19 mouse cellular contexts compared by ENCODE assay signal in the genomic region with DNA sequence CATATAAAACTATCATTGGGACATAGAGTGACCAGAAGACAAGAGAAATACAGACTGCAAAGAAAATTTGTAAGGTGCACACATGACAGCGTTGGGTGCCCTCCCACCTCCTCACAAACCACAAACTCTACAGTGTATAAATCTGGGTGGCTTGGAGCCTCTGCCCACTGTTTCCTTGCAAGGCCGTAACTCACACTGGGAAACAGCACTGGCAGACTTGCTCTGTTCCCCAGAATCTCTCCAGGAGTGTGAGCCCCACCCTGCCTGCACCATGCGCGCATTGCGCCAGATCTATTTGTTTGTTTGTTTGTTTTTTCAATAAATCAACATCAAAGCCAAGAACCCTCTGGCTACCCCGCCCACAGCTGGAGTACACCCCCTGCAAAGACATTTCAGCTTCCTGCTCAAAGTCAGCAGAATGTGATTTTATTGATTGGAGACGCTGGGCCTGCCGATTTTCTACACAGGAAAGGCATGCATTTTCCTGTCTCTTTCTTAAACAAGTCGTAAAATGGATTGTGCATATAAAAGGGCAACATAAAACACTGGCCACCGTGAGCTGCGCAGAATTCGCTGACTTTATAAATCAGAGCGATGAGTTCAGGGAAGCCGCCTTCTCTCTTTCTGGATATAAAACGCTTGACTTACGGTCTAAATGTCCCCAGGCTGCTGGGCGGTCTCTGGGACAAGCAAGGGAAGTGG. TPM values are rescaled to one million over a fixed set of nuclear protein-coding genes. Genes with fewer than 3 reads are reported as not detected.
DNase-seq lines count a peak whose midpoint lies in the region; ATAC-seq and TF ChIP-seq lines count a peak whose summit lies in the region.
"Had no signal": no experiment of that assay in that cellular context is flagged by ENCODE, and none has a peak within 500 bp of the region (broad histone marks: within the 10 kb centered on the region; RNA-seq: fewer than 3 reads in every experiment).

No protein-coding gene starts in this region.

- peaks cover 0 to 3% of the 10 kb centered on the region in 2 experiments; a peak in 1 of 4 replicates for H3K4me1 ChIP-seq in ES-E14 (ENCODE audit: control insufficient read depth in 2 of 2, insufficient read depth in 2 of 2, low read length in 2 of 2, poor library complexity in 1 of 2)
- H3K4me1 ChIP-seq in limb, embryonic 14.5 days (ENCODE audit: control insufficient read depth, insufficient read depth, low read length), result peaks cover 6% of the 10 kb centered on the region; the same call in 1 of the 2 replicates
- H3K4me1 ChIP-seq: forebrain, embryonic 10.5 days had no signal

- ATAC-seq in limb, embryonic 14.5 days (ENCODE audit: low FRiP score, low read depth), result no peak
- ATAC-seq: inflammation-experienced regulatory T-cells, adult 6 months had no signal

- H3K9ac ChIP-seq in ES-E14 (ENCODE audit: insufficient read depth, low read depth, low read length, poor library complexity, severe bottlenecking), result no peak overlapping the region
- peak overlapping the region; percentile 36; the same call in 1 of the 2 replicates for H3K9ac ChIP-seq in limb, embryonic 14.5 days (ENCODE audit: low read depth, low read length, severe bottlenecking)
- H3K9ac ChIP-seq: embryonic facial prominence, embryonic 13.5 days; lung, embryonic 14.5 days had no signal

- H3K4me2 ChIP-seq in limb, embryonic 14.5 days (replicated peaks; ENCODE audit: low read depth, low read length, severe bottlenecking), result no peak overlapping the region
- H3K4me2 ChIP-seq: embryonic facial prominence, embryonic 13.5 days; heart, embryonic 11.5 days; liver, embryonic 11.5 days; lung, embryonic 14.5 days had no signal

- peak overlapping the region; percentile 3 to 7; a peak in 1 of 4 replicates for H3K4me3 ChIP-seq in ES-E14 (ENCODE audit: insufficient read depth in 1 of 2, low read depth in 1 of 2, low read length in 2 of 2, poor library complexity in 1 of 2, severe bottlenecking in 1 of 2)
- no peak overlapping the region for H3K4me3 ChIP-seq in limb, embryonic 14.5 days (replicated peaks; ENCODE audit: low read length)
- H3K4me3 ChIP-seq: embryonic facial prominence, embryonic 13.5 days; forebrain, embryonic 10.5 days had no signal

- H3K27ac ChIP-seq in ES-E14 (ENCODE audit: insufficient read depth, low read depth, low read length, poor library complexity, severe bottlenecking), result no peak overlapping the region
- H3K27ac ChIP-seq in limb, embryonic 14.5 days (replicated peaks; ENCODE audit: low read depth, low read length), result no peak overlapping the region
- H3K27ac ChIP-seq: embryonic facial prominence, embryonic 13.5 days; forebrain, embryonic 10.5 days; macrophage had no signal

- H3K36me3 ChIP-seq in ES-E14 (ENCODE audit: control insufficient read depth, insufficient read depth, low read length, poor library complexity, severe bottlenecking), result no peaks in the 10 kb centered on the region
- no peaks in the 10 kb centered on the region for H3K36me3 ChIP-seq in limb, embryonic 14.5 days (ENCODE audit: control insufficient read depth, insufficient read depth, low read length)
- H3K36me3 ChIP-seq: embryonic facial prominence, embryonic 13.5 days; forebrain, embryonic 10.5 days had no signal

- peak; percentile 9 for DNase-seq in embryo, embryonic 10.5 days (ENCODE audit: low spot score)
- DNase-seq in embryo, embryonic 10 days (ENCODE audit: low spot score), result no peak
- DNase-seq in kidney, postnatal 10 days, result peak; percentile 22
- no peak for DNase-seq in kidney, postnatal 25 days
- no peak for DNase-seq in ES-E14 (ENCODE audit: low read depth, low spot score)
- no peak for DNase-seq in limb, embryonic 14.5 days (ENCODE audit: low spot score)
- DNase-seq in ovary, postnatal 14 days (ENCODE audit: low spot score), result no peak
- no peak for DNase-seq in spleen, postnatal 36 days (ENCODE audit: low spot score in 2 of 2)
- DNase-seq: adrenal gland, postnatal 36 days; cerebellum, postnatal 25 days; heart, postnatal 36 days; layer of hippocampus, adult 9-11 months had no signal

- 23% methylated on average over 17 of the region's 17 CpGs for WGBS in limb, embryonic 14.5 days

- in situ Hi-C loops in ES-E14 (cut with MboI; ENCODE audit: low sequenced_read_pairs in 2 of 2, unreplicated experiment in 2 of 2), result no loop called here

- no peaks in the 10 kb centered on the region for H3K27me3 ChIP-seq in limb, embryonic 14.5 days (ENCODE audit: control insufficient read depth, insufficient read depth, low read length)
- H3K27me3 ChIP-seq: embryonic facial prominence, embryonic 13.5 days had no signal

- no peaks in the 10 kb centered on the region for H3K9me3 ChIP-seq in ES-E14 (ENCODE audit: control insufficient read depth, insufficient read depth, low read depth, low read length)
- H3K9me3 ChIP-seq in limb, embryonic 14.5 days (ENCODE audit: control insufficient read depth, low read length), result no peaks in the 10 kb centered on the region
- H3K9me3 ChIP-seq: embryonic facial prominence, embryonic 13.5 days; forebrain, embryonic 10.5 days had no signal

- no peak for TF ChIP-seq POLR2A in limb, embryonic 14.5 days (IDR thresholded peaks at IDR 0.05; ENCODE audit: borderline replicate concordance, extremely low read depth, insufficient read depth, insufficient read length)

TF ChIP-seq in ES-E14, 5 proteins besides CTCF, POLR2A, EP300 and RAD21:
- TF ChIP-seq ZC3H11A (IDR thresholded peaks at IDR 0.05; ENCODE audit: borderline replicate concordance, low read depth, low read length) (no peak), ZNF384 (IDR thresholded peaks at IDR 0.05; ENCODE audit: low read depth, low read length) (no peak)
TF ChIP-seq in ES-E14: peak in this region for 0.

RNA-seq across cellular contexts. Expression of a gene that starts 48.9 kb away (rescaled TPM):
- total RNA-seq in ES-E14 (2012; rRNA removed), result 3.4 and 5.2 TPM in 2 replicates
- 42.1 and 45.2 TPM in 2 replicates for polyA plus RNA-seq in limb, embryonic 14.5 days (2012; rRNA removed)
- 24.6 and 32.6 TPM in 2 replicates for polyA plus RNA-seq in limb, embryonic 14.5 days (2014; fragmentation: Nextera tagmentation; extraction: Ambion mirVana)

Comparison
In these comparisons a context has a peak if more than half of its experiments do, and no peak if none do; other contexts are left out.
1. DNase-seq: peak in embryo, embryonic 10.5 days (single experiment) and kidney, postnatal 10 days (single experiment); none in embryo, embryonic 10 days (single experiment), kidney, postnatal 25 days (0 of 2), ES-E14 (single experiment), limb, embryonic 14.5 days (single experiment), ovary, postnatal 14 days (single experiment) and spleen, postnatal 36 days (0 of 2).